Mouse (Mus musculus) kidney, postnatal 0 days (tissue): ENCODE measurements around the gene Fbxw7. TPM values are rescaled to one million over a fixed set of nuclear protein-coding genes. Genes with fewer than 3 reads are reported as not detected.

Experiments used
- ATAC-seq: fragments of 200-750 bp; cut with Nextera tagmentation; replicated peaks from 2 replicates; pipeline ENCODE4 v1.8.0; 2017; ENCODE audit warnings: low read depth, moderate number of reproducible peaks, moderate TSS enrichment, moderate library complexity; ENCODE audit not compliant: low FRiP score
- DNase-seq: peaks from one replicate; pipeline ENCODE4 v3.0.0-alpha.2; 2016; ENCODE audit warnings: low spot score
- H3K27ac ChIP-seq: fragments of 300-500 bp; sonication (generic); 2 replicates; pipeline ENCODE4 v1.5.1; 2014; ENCODE audit warnings: mild to moderate bottlenecking
- H3K27me3 ChIP-seq: fragments of 300-500 bp; sonication (generic); 2 replicates; pipeline ENCODE4 v1.6.1; 2014; ENCODE audit warnings: low read length, mixed read lengths; ENCODE audit not compliant: insufficient read depth
- H3K36me3 ChIP-seq: fragments of 300-500 bp; sonication (generic); 2 replicates; pipeline ENCODE4 v1.6.1; 2014; ENCODE audit warnings: low read length, mixed read lengths; ENCODE audit not compliant: insufficient read depth
- H3K4me1 ChIP-seq: fragments of 300-500 bp; sonication (generic); replicated peaks from 2 replicates; pipeline ENCODE4 v1.6.1; 2014; ENCODE audit warnings: antibody characterized with exemption, low read length, mixed read lengths; ENCODE audit not compliant: insufficient read depth
- H3K4me2 ChIP-seq: fragments of 300-500 bp; sonication (generic); 2 replicates; pipeline ENCODE4 v1.6.1; 2014; ENCODE audit warnings: mild to moderate bottlenecking, low read length, moderate library complexity, mixed read lengths
- H3K4me3 ChIP-seq: fragments of 300-500 bp; sonication (generic); replicated peaks from 2 replicates; pipeline ENCODE4 v1.5.1; 2014; ENCODE audit warnings: low read depth, low read length
- H3K9ac ChIP-seq: fragments of 300-500 bp; sonication (generic); 2 replicates; pipeline ENCODE4 v1.6.1; 2014; ENCODE audit warnings: low read depth, low read length
- H3K9me3 ChIP-seq: fragments of 300-500 bp; sonication (generic); replicated peaks from 2 replicates; pipeline ENCODE4 v1.6.1; 2016; ENCODE audit warnings: low read length, inconsistent platforms, mixed read lengths
- CTCF ChIP-seq: IDR thresholded peaks from 2 replicates; pipeline ENCODE4 v1.5.1; 2016; ENCODE audit warnings: antibody characterized with exemption, low read depth, mild to moderate bottlenecking, moderate library complexity
- WGBS: fragments of 180-500 bp; shearing (Covaris S2); extraction: QIAGEN DNeasy Blood & Tissue Kit; methylation state at CpG from one replicate; pipeline ENCODE4 v1.1.7; 2014; 5-methylcytosine and 5-hydroxymethylcytosine counted together
- polyA plus RNA-seq: library from polyadenylated mRNA; unstranded; fragments of >200 nt; fragmentation: Nextera tagmentation; extraction: Ambion mirVana; gene quantifications from 2 replicates; pipeline ENCODE4 v1.2.1, GENCODE M21; 2015

The Fbxw7 gene
- polyA plus RNA-seq, 1 experiment from 2014 or later, result 7.6 TPM

GRCm38 (mm10) chr3:85024817-85025705 lies 210.0 kb downstream of the Fbxw7 start:
- Histone ChIP-seq H3K27ac (peak overlapping the region; percentile 42; the same call in 1 of the 2 replicates), H3K4me3 (no peak overlapping the region), H3K9me3 (no peaks in the 10 kb centered on the region), H3K36me3 (no peaks in the 10 kb centered on the region), H3K27me3 (no peaks in the 10 kb centered on the region), H3K4me2 (no peak overlapping the region), H3K4me1 (no peaks in the 10 kb centered on the region), H3K9ac (no peak overlapping the region)
- WGBS, result 20% methylated on average over 6 of the region's 6 CpGs
- DNase-seq, result peak; percentile 30
- peak; percentile 24; the same call in 1 of the 2 replicates for TF ChIP-seq CTCF
- no peak; the same call in 1 of the 2 replicates for ATAC-seq

Other genes with a start within 250 kb of the Fbxw7 start
- 62.7 and 65.2 TPM in 2 replicates for gene Arfip1, start 232.6 kb upstream of the Fbxw7 start, polyA plus RNA-seq
- 0.04 and 0.05 TPM in 2 replicates for gene Tigd4, start 221.7 kb upstream of the Fbxw7 start, polyA plus RNA-seq
- gene Tmem154, start 149.1 kb upstream of the Fbxw7 start, polyA plus RNA-seq, result 0.94 and 1.1 TPM in 2 replicates